Comparison of ENCODE assay signal across 11 mouse cellular contexts in the genomic region with DNA sequence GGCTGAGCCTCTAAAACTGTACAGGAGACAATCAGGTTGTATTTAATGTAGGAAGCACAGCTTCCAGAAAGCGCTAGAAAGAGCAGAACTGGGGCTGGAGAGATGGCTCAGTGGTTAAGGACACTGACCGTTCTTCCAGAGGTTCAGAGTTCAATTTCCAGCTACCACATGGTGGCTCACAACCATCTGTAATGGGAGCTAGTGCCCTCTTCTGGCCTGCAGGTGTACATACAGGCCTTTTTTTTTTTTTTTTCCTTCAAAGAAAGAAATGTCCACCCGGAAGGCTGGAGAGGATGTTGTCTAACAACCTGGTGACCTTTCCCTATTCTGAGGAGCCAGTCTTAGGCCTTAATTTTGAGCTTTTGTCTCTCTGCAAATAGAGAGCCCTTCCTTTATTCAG. TPM values are rescaled to one million over a fixed set of nuclear protein-coding genes. Genes with fewer than 3 reads are reported as not detected.
A peak's percentile ranks its signal among the peaks of the same experiment; 100 is the strongest.
DNase-seq lines count a peak whose midpoint lies in the region; ATAC-seq and TF ChIP-seq lines count a peak whose summit lies in the region.
"Had no signal": no experiment of that assay in that cellular context is flagged by ENCODE, and none has a peak within 500 bp of the region (broad histone marks: within the 10 kb centered on the region; RNA-seq: fewer than 3 reads in every experiment).

No protein-coding gene starts in this region.

- no peak overlapping the region for H3K4me2 ChIP-seq in forebrain, postnatal 0 days (ENCODE audit: low read depth)
- H3K4me2 ChIP-seq in forebrain, embryonic 14.5 days (ENCODE audit: low read length), result no peak overlapping the region
- H3K4me2 ChIP-seq in liver, postnatal 0 days (ENCODE audit: low read depth, low read length), result no peak overlapping the region
- H3K4me2 ChIP-seq in liver, embryonic 12.5 days, result no peak overlapping the region
- no peak overlapping the region for H3K4me2 ChIP-seq in CH12.LX (ENCODE audit: insufficient read depth, low read depth, poor library complexity, severe bottlenecking)
- H3K4me2 ChIP-seq: limb, embryonic 15.5 days; neural tube, embryonic 13.5 days had no signal

- H3K27ac ChIP-seq in forebrain, postnatal 0 days (ENCODE audit: low read depth, low read length), result no peak overlapping the region
- H3K27ac ChIP-seq in forebrain, embryonic 14.5 days (ENCODE audit: low read depth, low read length), result no peak overlapping the region
- no peak overlapping the region for H3K27ac ChIP-seq in liver, postnatal 0 days (ENCODE audit: low read depth)
- H3K27ac ChIP-seq in liver, embryonic 12.5 days, result no peak overlapping the region
- H3K27ac ChIP-seq in CH12.LX (ENCODE audit: insufficient read depth, low read depth), result no peak overlapping the region
- H3K27ac ChIP-seq in cortical plate, adult 2 months (ENCODE audit: insufficient read depth, low read length), result no peak overlapping the region
- H3K27ac ChIP-seq: limb, embryonic 15.5 days; neural tube, embryonic 13.5 days had no signal

- no peak overlapping the region for H3K9ac ChIP-seq in forebrain, postnatal 0 days
- no peak overlapping the region for H3K9ac ChIP-seq in forebrain, embryonic 14.5 days (ENCODE audit: low read length)
- H3K9ac ChIP-seq in liver, postnatal 0 days (replicated peaks), result no peak overlapping the region
- no peak overlapping the region for H3K9ac ChIP-seq in liver, embryonic 12.5 days
- no peak overlapping the region for H3K9ac ChIP-seq in CH12.LX (ENCODE audit: insufficient read depth, low read depth)
- H3K9ac ChIP-seq: limb, embryonic 15.5 days; neural tube, embryonic 13.5 days had no signal

- H3K79me2 ChIP-seq in CH12.LX (replicated peaks; ENCODE audit: control insufficient read depth, extremely low read depth, insufficient read depth, poor library complexity, severe bottlenecking), result no peaks in the 10 kb centered on the region

- peak; percentile 56 for TF ChIP-seq CTCF in forebrain, postnatal 0 days (IDR thresholded peaks at IDR 0.05; ENCODE audit: low read depth)
- TF ChIP-seq CTCF in liver, postnatal 0 days (IDR thresholded peaks at IDR 0.05; ENCODE audit: low read depth), result peak; percentile 48
- peak; percentile 17 to 49; a peak in 2 of 4 replicates for TF ChIP-seq CTCF in CH12.LX (conservative IDR thresholded peaks at IDR 0.05 in 1 of 2, IDR thresholded peaks at IDR 0.05 in 1 of 2; ENCODE audit: low read depth in 2 of 2, low read length in 2 of 2)
- peak; percentile 25; the same call in 1 of the 2 replicates for TF ChIP-seq CTCF in cortical plate, adult 2 months (IDR thresholded peaks at IDR 0.05; ENCODE audit: extremely low read depth, insufficient read depth, low read length)

- H3K4me1 ChIP-seq in forebrain, postnatal 0 days (ENCODE audit: insufficient read depth), result no peaks in the 10 kb centered on the region
- 0 out of 2 replicates have a peak, but pooled peaks cover 3% of the 10 kb centered on the region for H3K4me1 ChIP-seq in forebrain, embryonic 14.5 days (ENCODE audit: control insufficient read depth, insufficient read depth, low read length)
- H3K4me1 ChIP-seq in liver, postnatal 0 days (ENCODE audit: insufficient read depth), result no peaks in the 10 kb centered on the region
- H3K4me1 ChIP-seq in liver, embryonic 12.5 days, result peaks cover 8% of the 10 kb centered on the region; the same call in 1 of the 2 replicates
- H3K4me1 ChIP-seq in CH12.LX (ENCODE audit: control insufficient read depth in 1 of 2, insufficient read depth in 2 of 2), result peaks cover 0 to 11% of the 10 kb centered on the region in 2 experiments; a peak in 2 of 4 replicates
- H3K4me1 ChIP-seq in cortical plate, adult 2 months (ENCODE audit: control insufficient read depth, insufficient read depth, low read length), result no peaks in the 10 kb centered on the region

- H3K27me3 ChIP-seq in forebrain, postnatal 0 days (ENCODE audit: insufficient read depth, low read length), result no peaks in the 10 kb centered on the region
- H3K27me3 ChIP-seq in forebrain, embryonic 14.5 days (replicated peaks; ENCODE audit: control insufficient read depth, insufficient read depth, low read length), result no peaks in the 10 kb centered on the region
- no peaks in the 10 kb centered on the region for H3K27me3 ChIP-seq in liver, postnatal 0 days (ENCODE audit: insufficient read depth, low read length)
- peaks cover 13% of the 10 kb centered on the region for H3K27me3 ChIP-seq in liver, embryonic 12.5 days (replicated peaks)
- no peaks in the 10 kb centered on the region for H3K27me3 ChIP-seq in CH12.LX (replicated peaks)
- H3K27me3 ChIP-seq: limb, embryonic 15.5 days; neural tube, embryonic 13.5 days had no signal

- no peaks in the 10 kb centered on the region for H3K9me3 ChIP-seq in forebrain, postnatal 0 days (ENCODE audit: low read length)
- H3K9me3 ChIP-seq in forebrain, embryonic 14.5 days (replicated peaks; ENCODE audit: control insufficient read depth, low read length), result no peaks in the 10 kb centered on the region
- no peaks in the 10 kb centered on the region for H3K9me3 ChIP-seq in liver, postnatal 0 days (ENCODE audit: low read length)
- no peaks in the 10 kb centered on the region for H3K9me3 ChIP-seq in liver, embryonic 12.5 days (replicated peaks)
- peaks cover 10% of the 10 kb centered on the region for H3K9me3 ChIP-seq in CH12.LX (replicated peaks; ENCODE audit: low read length)
- H3K9me3 ChIP-seq: limb, embryonic 15.5 days; neural tube, embryonic 13.5 days had no signal

- H3K36me3 ChIP-seq in forebrain, postnatal 0 days (ENCODE audit: insufficient read depth), result no peaks in the 10 kb centered on the region
- no peaks in the 10 kb centered on the region for H3K36me3 ChIP-seq in forebrain, embryonic 14.5 days (ENCODE audit: control insufficient read depth, insufficient read depth, low read length)
- no peaks in the 10 kb centered on the region for H3K36me3 ChIP-seq in liver, postnatal 0 days (replicated peaks; ENCODE audit: insufficient read depth, low read length)
- no peaks in the 10 kb centered on the region for H3K36me3 ChIP-seq in liver, embryonic 12.5 days
- H3K36me3 ChIP-seq in CH12.LX (replicated peaks in 1 of 2; ENCODE audit: control insufficient read depth in 1 of 2, insufficient read depth in 1 of 2, low read length in 1 of 2), result peaks cover 3 to 10% of the 10 kb centered on the region in 2 experiments
- H3K36me3 ChIP-seq: neural tube, embryonic 13.5 days had no signal

- ATAC-seq in forebrain, postnatal 0 days, result no peak
- ATAC-seq in forebrain, embryonic 14.5 days, result no peak
- ATAC-seq in liver, postnatal 0 days, result no peak
- no peak for ATAC-seq in liver, embryonic 12.5 days

- in situ Hi-C loops in CH12.LX (cut with MboI; ENCODE audit: low pct_ligation_motif_present, low pct_unique_long_range_greater_than_20kb, low sequenced_read_pairs), result no loop called here

- no peak for DNase-seq in forebrain, postnatal 0 days
- no peak for DNase-seq in forebrain, embryonic 14.5 days (ENCODE audit: low spot score)
- no peak for DNase-seq in liver, postnatal 0 days
- DNase-seq in CH12.LX (ENCODE audit: extremely low read depth), result no peak
- no peak for DNase-seq in left cerebral cortex, adult 8-10 months (ENCODE audit: low spot score in 2 of 2)
- DNase-seq in spleen, postnatal 4 days (ENCODE audit: low spot score in 2 of 2), result no peak
- DNase-seq: heart, adult 11 months had no signal

- no peak for TF ChIP-seq EP300 in liver, postnatal 0 days (IDR thresholded peaks at IDR 0.05; ENCODE audit: low read depth)
- TF ChIP-seq EP300 in CH12.LX (IDR thresholded peaks at IDR 0.05; ENCODE audit: low read length), result no peak

- 74% methylated on average over 3 of the region's 3 CpGs for WGBS in forebrain, postnatal 0 days
- WGBS in forebrain, embryonic 14.5 days, result 73% methylated on average over 3 of the region's 3 CpGs
- 72% methylated on average over 3 of the region's 3 CpGs for WGBS in liver, postnatal 0 days (ENCODE audit: insufficient replicate concordance)
- 36% methylated on average over 3 of the region's 3 CpGs for WGBS in liver, embryonic 12.5 days (ENCODE audit: insufficient replicate concordance)

- TF ChIP-seq RAD21 in CH12.LX (IDR thresholded peaks at IDR 0.05; ENCODE audit: low read depth, low read length), result no peak

- H3K4me3 ChIP-seq in forebrain, postnatal 0 days (ENCODE audit: low read depth, low read length), result no peak overlapping the region
- no peak overlapping the region for H3K4me3 ChIP-seq in forebrain, embryonic 14.5 days (ENCODE audit: low read depth, low read length)
- no peak overlapping the region for H3K4me3 ChIP-seq in liver, postnatal 0 days (ENCODE audit: low read depth, low read length)
- H3K4me3 ChIP-seq in liver, embryonic 12.5 days, result no peak overlapping the region
- no peak overlapping the region for H3K4me3 ChIP-seq in CH12.LX (replicated peaks in 1 of 3; ENCODE audit: low read depth in 2 of 3, low read length in 2 of 3, poor library complexity in 1 of 3)
- no peak overlapping the region for H3K4me3 ChIP-seq in cortical plate, adult 2 months (ENCODE audit: insufficient read depth, low read length)
- H3K4me3 ChIP-seq: limb, embryonic 15.5 days; neural tube, embryonic 13.5 days had no signal

- TF ChIP-seq POLR2A in CH12.LX (IDR thresholded peaks at IDR 0.05; ENCODE audit: low read depth, low read length), result no peak
- TF ChIP-seq POLR2A in cortical plate, adult 2 months (IDR thresholded peaks at IDR 0.05; ENCODE audit: extremely low read depth, insufficient read depth, low read length), result no peak

- dilution Hi-C loops in CH12.LX (cut with MboI; ENCODE audit: extremely low pct_ligation_motif_present, extremely low pct_unique_long_range_greater_than_20kb, low sequenced_read_pairs), result no loop called here

TF ChIP-seq in CH12.LX, 34 proteins besides CTCF, POLR2A, EP300 and RAD21:
- TF ChIP-seq CHD2 (IDR thresholded peaks at IDR 0.05; ENCODE audit: low read length) (no peak), ZNF384 (IDR thresholded peaks at IDR 0.05; ENCODE audit: low read depth, low read length) (peak; percentile 86), ZMIZ1 (IDR thresholded peaks at IDR 0.05; ENCODE audit: low read depth, low read length) (no peak), TBP (conservative IDR thresholded peaks at IDR 0.05; ENCODE audit: low read depth, low read length) (no peak), UBTF (IDR thresholded peaks at IDR 0.05; ENCODE audit: low read depth, low read length) (no peak)

RNA-seq across cellular contexts. Expression of a gene that starts 50.5 kb away (rescaled TPM):
- total RNA-seq in forebrain, postnatal 0 days (2014; rRNA removed), result 26.0 and 32.3 TPM in 2 replicates
- 27.6 and 29.6 TPM in 2 replicates for polyA plus RNA-seq in forebrain, postnatal 0 days (2015; fragmentation: Nextera tagmentation; extraction: Ambion mirVana)
- polyA plus RNA-seq in forebrain, embryonic 14.5 days (2014; fragmentation: Nextera tagmentation; extraction: Ambion mirVana), result 29.7 and 36.6 TPM in 2 replicates
- 7.1 and 7.2 TPM in 2 replicates for polyA plus RNA-seq in liver, postnatal 0 days (2015; fragmentation: Nextera tagmentation; extraction: Ambion mirVana)
- polyA plus RNA-seq in liver, embryonic 12.5 days (2016; fragmentation: Nextera tagmentation; extraction: Ambion mirVana), result 16.6 and 18.8 TPM in 2 replicates
- 25.1 and 25.8 TPM in 2 replicates for total RNA-seq in CH12.LX (2012; rRNA removed)
- total RNA-seq in CH12.LX (2014; rRNA removed), result 20.0 and 22.2 TPM in 2 replicates
- 31.4 and 37.0 TPM in 2 replicates for polyA plus RNA-seq in CH12.LX (2012; ENCODE audit: insufficient read length, low read depth)
- polyA plus RNA-seq in cortical plate, adult 2 months (2012; rRNA removed), result 18.9 TPM in 2 replicates
- 10 to 100 TPM; 19.2 to 21.7 (median 20.0) TPM for total RNA-seq in left cerebral cortex, adult 8-10 months (2022)
